Mouse (Mus musculus) brain, embryonic 14.5 days (tissue): ENCODE data around the gene Ccl3. TPM values are rescaled to one million over a fixed set of nuclear protein-coding genes. Genes with fewer than 3 reads are reported as not detected.
A peak's percentile ranks its signal among the peaks of the same experiment; 100 is the strongest.

ENCODE experiments used
- DNase-seq: peaks from one replicate; pipeline ENCODE4 v3.0.0-alpha.2; 2011; ENCODE audit warnings: low read depth
- CTCF ChIP-seq: fragments of 200-500 bp; IDR thresholded peaks from 2 replicates; pipeline ENCODE4 v1.5.1; 2012; ENCODE audit warnings: inconsistent platforms, mild to moderate bottlenecking, moderate library complexity, borderline replicate concordance; ENCODE audit not compliant: insufficient read depth, insufficient read length; ENCODE audit errors: extremely low read depth
- POLR2A ChIP-seq: fragments of 200-500 bp; IDR thresholded peaks from 2 replicates; pipeline ENCODE4 v1.6.1; 2012; ENCODE audit warnings: mild to moderate bottlenecking, inconsistent platforms, borderline replicate concordance; ENCODE audit not compliant: poor library complexity, insufficient read depth, insufficient read length, severe bottlenecking; ENCODE audit errors: extremely low read depth
- polyA plus RNA-seq: library from polyadenylated mRNA; depleted of rRNA; stranded (reverse); fragments of >200 nt; gene quantifications from 2 replicates; pipeline ENCODE4 v1.2.3, GENCODE M21; 2012; rRNA removed

Gene Ccl3
- polyA plus RNA-seq = 1.7 and 2.4 TPM in 2 replicates

GRCm38 (mm10) chr11:83649305-83649841 is at the start of gene Ccl3:
TSS of gene Ccl3 (minus strand) at chr11:83649355.
- TF ChIP-seq CTCF = no peak
- no peak for TF ChIP-seq POLR2A
- peak; percentile 7 for DNase-seq

- TF ChIP-seq CTCF (no peak), POLR2A (no peak)
- no peak for DNase-seq
These were observed 42.9 kb upstream of the Ccl3 start for GRCm38 (mm10) chr11:83692008-83692407.

- DNase-seq = no peak
- no peak for TF ChIP-seq CTCF
- TF ChIP-seq POLR2A = no peak
These were observed 40.8 kb upstream of the Ccl3 start for GRCm38 (mm10) chr11:83689918-83690317.

- TF ChIP-seq POLR2A (no peak), CTCF (no peak)
- DNase-seq = no peak
These were observed 26.5 kb upstream of the Ccl3 start for GRCm38 (mm10) chr11:83675665-83676064.

- TF ChIP-seq CTCF = no peak
- no peak for TF ChIP-seq POLR2A
- no peak for DNase-seq
These were observed 22.6 kb upstream of the Ccl3 start for GRCm38 (mm10) chr11:83671743-83672142.

- no peak for TF ChIP-seq CTCF
- no peak for TF ChIP-seq POLR2A
- no peak for DNase-seq
These were observed 14.4 kb upstream of the Ccl3 start for GRCm38 (mm10) chr11:83663532-83663931.

- DNase-seq = no peak
- TF ChIP-seq POLR2A (no peak), CTCF (no peak)
These were observed 13.0 kb upstream of the Ccl3 start, which contains the start of gene Ccl4 for GRCm38 (mm10) chr11:83662204-83662603. TSS of gene Ccl4 (plus strand) at chr11:83662584.

- no peak for TF ChIP-seq POLR2A
- TF ChIP-seq CTCF = no peak
- no peak for DNase-seq
These were observed 9.6 kb upstream of the Ccl3 start for GRCm38 (mm10) chr11:83658797-83659196.

- DNase-seq = no peak
- TF ChIP-seq POLR2A (no peak), CTCF (no peak)
These were observed 8.4 kb upstream of the Ccl3 start for GRCm38 (mm10) chr11:83657508-83657907.

GRCm38 (mm10) chr11:83654606-83655005 is 5.5 kb upstream of the Ccl3 start:
- no peak for TF ChIP-seq POLR2A
- no peak for TF ChIP-seq CTCF

GRCm38 (mm10) chr11:83646356-83647149 is 2.6 kb downstream of the Ccl3 start:
- DNase-seq = no peak
- no peak for TF ChIP-seq POLR2A
- TF ChIP-seq CTCF = no peak

More at GRCm38 (mm10) chr11:83654606-83655005, 5.5 kb upstream of the Ccl3 start:
- DNase-seq = no peak

GRCm38 (mm10) chr11:83645521-83645920 is 3.6 kb downstream of the Ccl3 start, which contains the start of gene Rpl9-ps1:
TSS of gene Rpl9-ps1 (minus strand) at chr11:83645621.
- TF ChIP-seq POLR2A = no peak
- no peak for TF ChIP-seq CTCF
- no peak for DNase-seq

- no peak for DNase-seq
- no peak for TF ChIP-seq POLR2A
These were observed 7.9 kb downstream of the Ccl3 start for GRCm38 (mm10) chr11:83641216-83641615.

- no peak for TF ChIP-seq CTCF
- TF ChIP-seq POLR2A = no peak
- no peak for DNase-seq
These were observed 9.0 kb downstream of the Ccl3 start for GRCm38 (mm10) chr11:83640141-83640540.
